Mouse (Mus musculus) liver, embryonic 11.5 days (tissue): ENCODE results near the gene Zfp932. TPM values are rescaled to one million over a fixed set of nuclear protein-coding genes. Genes with fewer than 3 reads are reported as not detected.
"Not testable (repeated sequence)": the region's sequence is repeated elsewhere in the genome, so short reads cannot be mapped to it uniquely, and the experiment has no call there.

Source experiments
- ATAC-seq: fragments of 200-750 bp; cut with Nextera tagmentation; replicated peaks from 2 replicates; pipeline ENCODE4 v1.8.0; 2017; ENCODE audit warnings: moderate number of reproducible peaks, mild to moderate bottlenecking, moderate TSS enrichment, moderate library complexity; ENCODE audit not compliant: low FRiP score
- DNase-seq: peaks from one replicate; pipeline ENCODE4 v3.0.0-alpha.2; 2017; ENCODE audit warnings: low spot score
- H3K27ac ChIP-seq: fragments of 300-500 bp; sonication (generic); 2 replicates; pipeline ENCODE4 v1.5.1; 2014; ENCODE audit warnings: mild to moderate bottlenecking, low read depth, low read length, control low read depth
- H3K27me3 ChIP-seq: fragments of 300-500 bp; sonication (generic); replicated peaks from 2 replicates; pipeline ENCODE4 v1.6.1; 2014; ENCODE audit warnings: low read length, mixed read lengths; ENCODE audit not compliant: control insufficient read depth, insufficient read depth
- H3K36me3 ChIP-seq: fragments of 300-500 bp; sonication (generic); 2 replicates; pipeline ENCODE4 v1.6.1; 2014; ENCODE audit warnings: mild to moderate bottlenecking, low read length, moderate library complexity, mixed read lengths; ENCODE audit not compliant: control insufficient read depth, insufficient read depth
- H3K4me1 ChIP-seq: fragments of 300-500 bp; sonication (generic); replicated peaks from 2 replicates; pipeline ENCODE4 v1.6.1; 2014; ENCODE audit warnings: low read length, mixed read lengths; ENCODE audit not compliant: control insufficient read depth, insufficient read depth
- H3K4me2 ChIP-seq: fragments of 300-500 bp; sonication (generic); 2 replicates; pipeline ENCODE4 v1.6.1; 2014; ENCODE audit warnings: mild to moderate bottlenecking, control low read depth, moderate library complexity
- H3K4me3 ChIP-seq: fragments of 300-500 bp; sonication (generic); 2 replicates; pipeline ENCODE4 v1.5.1; 2014; ENCODE audit warnings: low read depth, low read length, control low read depth
- H3K9ac ChIP-seq: fragments of 300-500 bp; sonication (generic); 2 replicates; pipeline ENCODE4 v1.6.1; 2014; ENCODE audit warnings: low read depth, low read length, control low read depth
- H3K9me3 ChIP-seq: fragments of 300-500 bp; sonication (generic); 2 replicates; pipeline ENCODE4 v1.6.1; 2016; ENCODE audit warnings: low read length, inconsistent platforms, mixed read lengths; ENCODE audit not compliant: control insufficient read depth
- WGBS: fragments of 180-500 bp; shearing (Covaris S2); extraction: QIAGEN DNeasy Blood & Tissue Kit; methylation state at CpG from one replicate; pipeline ENCODE4 v1.1.7; 2014; 5-methylcytosine and 5-hydroxymethylcytosine counted together
- polyA plus RNA-seq: library from polyadenylated mRNA; unstranded; fragments of >200 nt; fragmentation: Nextera tagmentation; extraction: Ambion mirVana; gene quantifications from 2 replicates; pipeline ENCODE4 v1.2.1, GENCODE M21; 2014

Zfp932 gene
- 17.6 and 19.0 TPM in 2 replicates for polyA plus RNA-seq

GRCm38 (mm10) chr5:109996026-109996937, at the start of gene Zfp932:
Gene Zfp932 (plus strand): TSS chr5:109996521.
- H3K36me3 ChIP-seq = not testable (repeated sequence)
- no CpG with 5 or more reads among the region's 24 CpGs for WGBS

GRCm38 (mm10) chr5:109950281-109950680, 46.0 kb upstream of the Zfp932 start:
- DNase-seq = no peak
- H3K4me1 ChIP-seq = no peaks in the 10 kb centered on the region
- no peak overlapping the region for H3K4me2 ChIP-seq
- no peak overlapping the region for H3K27ac ChIP-seq
- no peaks in the 10 kb centered on the region for H3K9me3 ChIP-seq
- no peaks in the 10 kb centered on the region for H3K27me3 ChIP-seq
- H3K36me3 ChIP-seq = no peaks in the 10 kb centered on the region
- no CpG with 5 or more reads among the region's 1 CpGs for WGBS
- no peak overlapping the region for H3K4me3 ChIP-seq
- ATAC-seq = no peak
- H3K9ac ChIP-seq = no peak overlapping the region

More at GRCm38 (mm10) chr5:109996026-109996937, at the start of gene Zfp932:
- not testable (repeated sequence) for H3K27me3 ChIP-seq, H3K4me1 ChIP-seq, H3K4me3 ChIP-seq, H3K9ac ChIP-seq, H3K4me2 ChIP-seq, H3K27ac ChIP-seq, ATAC-seq, DNase-seq, H3K9me3 ChIP-seq

- not testable (repeated sequence) for H3K9ac ChIP-seq, H3K9me3 ChIP-seq, ATAC-seq, DNase-seq, H3K4me2 ChIP-seq, H3K27me3 ChIP-seq, H3K4me1 ChIP-seq, H3K4me3 ChIP-seq, H3K27ac ChIP-seq, H3K36me3 ChIP-seq
- WGBS = no CpG with 5 or more reads among the region's 2 CpGs
These were observed 15.6 kb upstream of the Zfp932 start for GRCm38 (mm10) chr5:109980743-109981142.

GRCm38 (mm10) chr5:109995461-109995860, 860 bp upstream of the Zfp932 start:
- H3K9me3 ChIP-seq, H3K4me1 ChIP-seq, ATAC-seq, H3K36me3 ChIP-seq, H3K4me2 ChIP-seq, H3K27me3 ChIP-seq, H3K9ac ChIP-seq, H3K4me3 ChIP-seq, H3K27ac ChIP-seq, DNase-seq: not testable (repeated sequence)
- WGBS = no CpG with 5 or more reads among the region's 10 CpGs

- H3K36me3 ChIP-seq, H3K9me3 ChIP-seq, H3K4me2 ChIP-seq, ATAC-seq, H3K9ac ChIP-seq, H3K27ac ChIP-seq, DNase-seq, H3K4me3 ChIP-seq, H3K27me3 ChIP-seq, H3K4me1 ChIP-seq: not testable (repeated sequence)
- WGBS = 84% methylated on average over 10 of the region's 10 CpGs
These were observed 19.5 kb downstream of the Zfp932 start for GRCm38 (mm10) chr5:110015775-110016174.

- peak; percentile 68 for ATAC-seq
- WGBS = 45% methylated on average over 9 of the region's 9 CpGs
- Histone ChIP-seq H3K36me3 (no peaks in the 10 kb centered on the region), H3K9ac (no peak overlapping the region), H3K4me3 (no peak overlapping the region), H3K27me3 (no peaks in the 10 kb centered on the region), H3K27ac (no peak overlapping the region), H3K4me2 (peak overlapping the region; percentile 6; the same call in 1 of the 2 replicates), H3K4me1 (no peaks in the 10 kb centered on the region), H3K9me3 (no peaks in the 10 kb centered on the region)
- DNase-seq = no peak
These were observed 27.0 kb downstream of the Zfp932 start for GRCm38 (mm10) chr5:110023273-110023672.

- peak; percentile 76 for ATAC-seq
- not testable (repeated sequence) for H3K27me3 ChIP-seq, H3K4me1 ChIP-seq, H3K9me3 ChIP-seq, H3K9ac ChIP-seq, H3K27ac ChIP-seq, H3K36me3 ChIP-seq, H3K4me3 ChIP-seq
- H3K4me2 ChIP-seq = peak overlapping the region; percentile 6; the same call in 1 of the 2 replicates
- DNase-seq = peak; percentile 34
- WGBS = 40% methylated on average over 8 of the region's 8 CpGs
These were observed 27.5 kb downstream of the Zfp932 start for GRCm38 (mm10) chr5:110023694-110024427.

- Histone ChIP-seq H3K36me3 (no peaks in the 10 kb centered on the region), H3K4me2 (peak overlapping the region; percentile 61), H3K27ac (no peak overlapping the region; the same call in 1 of the 2 replicates), H3K4me1 (no peaks in the 10 kb centered on the region), H3K4me3 (peak overlapping the region; percentile 78), H3K9me3 (no peaks in the 10 kb centered on the region), H3K9ac (peak overlapping the region; percentile 76), H3K27me3 (no peaks in the 10 kb centered on the region)
- ATAC-seq (peak; percentile 100), DNase-seq (peak; percentile 81)
- WGBS = 1% methylated on average over 19 of the region's 19 CpGs
These were observed 61.5 kb downstream of the Zfp932 start for GRCm38 (mm10) chr5:110057637-110058408.
